Mouse (Mus musculus) skeletal muscle tissue, adult 2 months (tissue): ENCODE results near the gene Cox16.
"Not testable (repeated sequence)": the region's sequence is repeated elsewhere in the genome, so short reads cannot be mapped to it uniquely, and the experiment has no call there.

Source experiments
- DNase-seq: peaks from one replicate; pipeline ENCODE4 v3.0.0-alpha.2; 2012; ENCODE audit warnings: low read depth, low spot score

Cox16 gene

DNA sequence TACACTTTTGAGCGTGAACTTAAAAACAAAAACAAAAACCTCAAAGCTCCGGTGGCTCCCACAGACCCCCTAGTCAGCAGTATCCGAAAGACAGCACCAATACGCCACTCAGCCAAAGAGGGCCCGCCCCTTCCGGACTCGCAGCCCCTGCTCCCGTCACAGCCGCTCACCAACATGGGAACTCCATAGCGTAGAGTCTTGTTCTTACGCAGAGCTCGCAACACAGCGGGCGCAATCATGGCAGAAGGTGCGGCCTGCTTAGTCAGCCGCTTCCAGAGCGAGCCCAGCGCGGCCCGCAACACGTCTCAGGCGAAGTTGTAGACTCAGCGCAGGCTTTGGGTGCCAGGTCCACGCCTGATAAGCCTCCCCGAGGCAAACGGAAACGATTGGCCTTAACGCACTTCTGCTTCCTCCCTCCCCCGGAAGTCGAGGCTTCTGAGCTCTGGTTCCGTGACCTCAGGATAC lies at the start of gene Cox16:
Gene Cox16 (minus strand): TSS at position 401 of the 465 bp plus-strand sequence.
- peak; percentile 77 for DNase-seq

- DNase-seq = no peak
Observed at GRCm38 (mm10) chr12:81533029-81533419, 48.1 kb upstream of the Cox16 start.

- DNase-seq = peak; percentile 69
Observed at GRCm38 (mm10) chr12:81532316-81533028, 47.5 kb upstream of the Cox16 start, which contains the start of the genes Gm20498 and Synj2bp. Gm20498 (minus strand) TSS chr12:81532905. Synj2bp (minus strand) TSS chr12:81532911.

GRCm38 (mm10) chr12:81530587-81530986 lies 45.7 kb upstream of the Cox16 start:
- DNase-seq = not testable (repeated sequence)

DNA sequence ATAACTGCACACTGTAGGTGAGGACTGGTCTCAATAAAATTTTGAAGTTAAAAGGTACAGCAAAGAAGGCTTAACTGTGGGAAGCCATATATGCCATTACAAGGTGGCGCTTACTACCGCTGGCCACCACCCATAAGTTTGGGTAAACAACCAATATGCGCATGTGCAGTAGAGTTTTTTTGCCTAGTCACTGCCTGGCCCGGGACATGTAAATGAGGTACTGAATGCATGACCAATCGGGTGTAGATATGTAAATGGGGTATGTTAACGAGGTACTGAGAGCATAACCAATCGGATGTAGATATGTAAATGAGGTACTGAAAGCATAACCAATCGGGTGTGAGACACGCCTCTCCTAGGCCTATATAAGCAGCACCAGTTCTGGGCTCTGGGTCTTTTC lies 12.0 kb upstream of the Cox16 start:
- DNase-seq = not testable (repeated sequence)

GRCm38 (mm10) chr12:81490491-81490890 lies 5.6 kb upstream of the Cox16 start:
- no peak for DNase-seq

- DNase-seq = no peak
Observed at GRCm38 (mm10) chr12:81485311-81485710, 384 bp upstream of the Cox16 start.

- no peak for DNase-seq
Observed at GRCm38 (mm10) chr12:81484212-81484611, 715 bp downstream of the Cox16 start.

- no peak for DNase-seq
Observed at GRCm38 (mm10) chr12:81483656-81484055, 1.3 kb downstream of the Cox16 start.

- not testable (repeated sequence) for DNase-seq
Observed at GRCm38 (mm10) chr12:81459051-81459450, 25.9 kb downstream of the Cox16 start.

DNA sequence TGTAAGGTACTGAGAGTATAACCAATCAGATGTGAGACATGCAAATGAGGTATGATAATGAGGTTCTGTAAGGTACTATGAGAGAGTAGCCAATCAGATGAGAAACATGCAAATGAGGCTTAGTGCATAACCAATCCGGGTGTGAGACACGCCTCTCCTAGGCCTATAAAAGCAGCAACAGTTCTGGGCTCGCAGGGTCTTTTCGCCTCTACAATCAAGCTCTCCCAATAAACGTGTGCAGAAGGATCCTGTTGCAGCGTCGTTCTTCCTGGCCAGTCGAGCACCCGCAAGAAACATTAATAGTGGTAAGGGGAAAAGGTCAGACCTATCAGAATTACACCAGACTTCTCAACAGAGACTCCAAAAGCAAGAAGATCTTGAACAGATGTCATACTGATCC lies 45.9 kb downstream of the Cox16 start:
- DNase-seq = not testable (repeated sequence)

GRCm38 (mm10) chr12:81434778-81435177 lies 50.1 kb downstream of the Cox16 start:
- DNase-seq = not testable (repeated sequence)

DNA sequence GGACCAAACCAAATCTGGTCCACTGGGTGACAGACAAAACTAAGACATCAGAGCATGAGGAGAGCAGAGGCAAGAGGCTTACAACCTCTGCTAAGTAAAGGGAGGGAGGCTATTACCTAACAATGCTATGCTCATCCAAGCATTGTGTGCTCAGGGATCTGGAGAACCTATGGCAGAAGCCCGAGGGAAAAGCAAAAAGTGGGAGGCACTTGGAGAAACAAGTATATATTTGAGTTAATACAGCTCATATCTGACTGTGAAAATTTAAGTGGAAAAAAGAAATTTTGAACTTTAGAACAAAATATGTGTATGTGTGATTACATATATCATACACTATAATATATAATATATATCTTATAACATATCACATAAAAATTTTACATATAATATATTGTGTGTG lies 63.1 kb downstream of the Cox16 start, which contains the start of gene Adam4:
Gene Adam4 (minus strand): TSS at position 101 of the 400 bp plus-strand sequence.
- no peak for DNase-seq

GRCm38 (mm10) chr12:81413211-81413610 lies 71.7 kb downstream of the Cox16 start:
- no peak for DNase-seq

GRCm38 (mm10) chr12:81408966-81409365 lies 76.0 kb downstream of the Cox16 start:
- DNase-seq = no peak

GRCm38 (mm10) chr12:81402187-81402586 lies 82.7 kb downstream of the Cox16 start:
- DNase-seq = peak; percentile 44

GRCm38 (mm10) chr12:81379364-81379763 lies 105.6 kb downstream of the Cox16 start, which contains the start of gene Gm4787:
Gm4787 (minus strand) TSS chr12:81379464.
- not testable (repeated sequence) for DNase-seq

- no peak for DNase-seq
Observed at GRCm38 (mm10) chr12:81333841-81334240, 151.1 kb downstream of the Cox16 start.

DNA sequence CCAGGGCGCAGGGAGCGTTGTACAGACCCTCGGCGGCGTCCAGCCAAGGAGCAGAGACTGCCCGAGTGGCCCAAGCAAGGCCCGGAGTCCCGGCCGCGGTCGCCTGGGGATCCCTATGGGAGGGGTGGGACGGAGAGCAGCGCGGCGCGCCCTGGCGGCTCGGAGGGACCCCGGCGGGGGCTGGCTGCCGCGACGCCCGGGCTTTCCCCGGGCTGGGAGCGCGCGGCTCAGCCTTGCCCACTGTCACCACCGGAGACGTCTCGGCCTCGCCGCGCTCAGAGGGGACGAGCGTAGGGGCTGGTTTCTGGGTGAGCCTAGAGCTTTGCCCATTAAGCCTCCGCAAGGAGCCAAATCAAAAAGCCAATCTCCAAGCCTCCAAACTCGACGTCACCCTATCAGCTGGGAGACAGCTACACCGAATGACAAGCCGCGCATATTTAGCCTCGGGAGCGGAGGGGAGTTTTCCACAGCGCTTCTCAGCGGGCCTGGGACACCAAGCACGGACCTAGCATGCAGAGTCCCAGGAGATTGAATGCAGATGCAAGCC lies 152.0 kb downstream of the Cox16 start, which contains the start of gene Slc8a3:
Gene Slc8a3 (minus strand): TSS at position 306 of the 547 bp plus-strand sequence.
- DNase-seq = peak; percentile 81

DNA sequence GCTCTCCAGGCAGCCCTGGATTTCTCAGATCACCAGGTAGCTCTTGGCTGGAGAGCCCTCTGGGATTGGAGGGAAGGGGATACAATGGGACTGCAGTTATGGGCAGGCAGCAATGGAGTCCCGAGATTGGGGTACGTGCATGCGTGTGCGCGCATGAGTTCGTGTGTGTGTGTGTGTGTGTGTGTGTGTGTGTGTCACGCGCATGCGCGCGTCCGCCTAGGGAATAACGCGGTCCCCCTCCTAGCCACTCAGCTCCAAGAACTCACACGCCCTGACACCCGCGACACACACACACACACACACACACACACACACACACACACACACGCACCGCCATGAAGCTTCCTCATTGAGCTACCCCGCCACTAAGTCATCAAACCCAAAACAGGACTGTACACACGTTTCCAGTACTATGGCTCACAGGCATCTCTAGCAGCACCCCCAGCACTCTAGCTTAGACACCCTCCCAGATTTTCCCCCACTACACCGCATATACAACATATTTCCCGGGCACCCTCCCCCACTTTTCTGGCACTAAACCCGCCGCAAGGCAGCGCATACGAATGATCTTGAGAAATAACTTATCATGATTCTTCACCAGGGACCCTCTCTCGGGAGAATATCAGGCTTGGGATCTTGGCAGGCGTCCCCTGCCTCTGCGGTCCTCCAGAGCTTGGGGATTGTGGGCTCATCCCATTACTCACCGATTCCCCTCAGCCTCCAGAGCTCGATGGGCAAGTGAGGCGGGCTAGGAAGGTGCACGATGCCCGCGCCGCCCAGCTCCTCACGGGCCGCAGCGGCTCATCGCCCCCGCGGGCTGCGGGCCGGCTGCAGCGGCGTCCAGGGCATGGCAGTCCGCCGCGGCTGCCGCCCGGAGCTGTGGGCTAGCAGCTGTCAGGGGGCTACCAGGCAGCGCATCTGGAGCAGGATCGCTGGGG lies 152.7 kb downstream of the Cox16 start:
- peak; percentile 85 for DNase-seq

GRCm38 (mm10) chr12:81331046-81331638 lies 153.8 kb downstream of the Cox16 start:
- DNase-seq = peak; percentile 59
